Mouse (Mus musculus) lung, postnatal 0 days (tissue): ENCODE data around the gene Copg1.

ENCODE experiments used
- CTCF ChIP-seq: IDR thresholded peaks from 2 replicates; pipeline ENCODE4 v1.5.1; 2016; ENCODE audit warnings: antibody characterized with exemption, mild to moderate bottlenecking
- EP300 ChIP-seq: IDR thresholded peaks from 2 replicates; pipeline ENCODE4 v1.6.1; 2016; ENCODE audit warnings: antibody characterized with exemption, mild to moderate bottlenecking, control low read depth

DNA sequence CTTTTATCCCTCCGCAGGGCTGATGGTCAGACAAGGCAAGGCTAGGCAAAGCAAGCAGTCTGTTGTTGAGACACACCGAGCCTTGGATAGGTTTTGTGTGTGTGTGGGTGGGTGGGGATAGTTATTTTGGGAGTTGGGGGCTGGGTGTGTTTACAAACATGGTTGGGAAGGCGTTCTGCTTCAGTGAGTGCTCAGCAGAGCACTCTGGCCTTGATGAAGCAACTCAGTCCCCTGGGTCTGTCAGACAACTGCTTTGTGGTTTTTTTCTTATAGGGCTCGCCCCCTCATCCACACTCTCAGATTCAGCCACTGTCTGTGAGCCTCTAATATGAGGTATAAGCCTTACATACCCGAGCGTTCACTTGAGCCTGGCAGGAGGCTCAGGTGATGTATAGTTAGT lies 23.9 kb downstream of the Copg1 start:
- TF ChIP-seq CTCF: no peak
- TF ChIP-seq EP300: no peak
